Mouse (Mus musculus) heart, embryonic 12.5 days (tissue): ENCODE results near the gene Smo. TPM values are rescaled to one million over a fixed set of nuclear protein-coding genes. Genes with fewer than 3 reads are reported as not detected.

Experiments used
- ATAC-seq: fragments of 200-750 bp; cut with Nextera tagmentation; 2 replicates; pipeline ENCODE4 v1.8.0; 2017; ENCODE audit warnings: moderate TSS enrichment, moderate library complexity; ENCODE audit not compliant: insufficient number of reproducible peaks, low FRiP score
- H3K27ac ChIP-seq: fragments of 300-500 bp; sonication (generic); 2 replicates; pipeline ENCODE4 v1.5.1; 2016; ENCODE audit warnings: mild to moderate bottlenecking, moderate library complexity; ENCODE audit not compliant: poor library complexity, severe bottlenecking
- H3K27me3 ChIP-seq: fragments of 300-500 bp; sonication (generic); replicated peaks from 2 replicates; pipeline ENCODE4 v1.6.1; 2016; ENCODE audit warnings: mild to moderate bottlenecking, moderate library complexity
- H3K36me3 ChIP-seq: fragments of 300-500 bp; sonication (generic); 2 replicates; pipeline ENCODE4 v1.6.1; 2016; ENCODE audit warnings: mild to moderate bottlenecking, moderate library complexity
- H3K4me1 ChIP-seq: fragments of 300-500 bp; sonication (generic); replicated peaks from 2 replicates; pipeline ENCODE4 v1.6.1; 2016; ENCODE audit warnings: mild to moderate bottlenecking
- H3K4me2 ChIP-seq: fragments of 300-500 bp; sonication (generic); 2 replicates; pipeline ENCODE4 v1.6.1; 2016; ENCODE audit warnings: mild to moderate bottlenecking, moderate library complexity
- H3K4me3 ChIP-seq: fragments of 300-500 bp; sonication (generic); 2 replicates; pipeline ENCODE4 v1.5.1; 2016; ENCODE audit warnings: mild to moderate bottlenecking
- H3K9ac ChIP-seq: fragments of 300-500 bp; sonication (generic); 2 replicates; pipeline ENCODE4 v1.6.1; 2016; ENCODE audit warnings: mild to moderate bottlenecking, moderate library complexity
- H3K9me3 ChIP-seq: fragments of 300-500 bp; sonication (generic); replicated peaks from 2 replicates; pipeline ENCODE4 v1.6.1; 2016; ENCODE audit warnings: mild to moderate bottlenecking, moderate library complexity
- WGBS: fragments of 180-500 bp; shearing (Covaris S2); methylation state at CpG from one replicate; pipeline ENCODE4 v1.1.7; 2016; 5-methylcytosine and 5-hydroxymethylcytosine counted together
- polyA plus RNA-seq: library from polyadenylated mRNA; unstranded; fragments of >200 nt; fragmentation: Nextera tagmentation; extraction: Ambion mirVana; gene quantifications from 2 replicates; pipeline ENCODE4 v1.2.1, GENCODE M21; 2016

The Smo gene
- polyA plus RNA-seq, 1 experiment from 2014 or later, result 26.4 TPM

GRCm38 (mm10) chr6:29702126-29702525 lies 33.2 kb upstream of the Smo start:
- peaks cover 10% of the 10 kb centered on the region; the same call in 1 of the 2 replicates for H3K4me1 ChIP-seq
- 76% methylated on average over 3 of the region's 3 CpGs for WGBS
- H3K36me3 ChIP-seq, result no peaks in the 10 kb centered on the region
- H3K27me3 ChIP-seq, result peaks cover 1% of the 10 kb centered on the region
- H3K27ac ChIP-seq, result no peak overlapping the region
- H3K4me2 ChIP-seq, result 0 out of 2 replicates have a peak overlapping the region, but pooled peaks have one; percentile 27
- H3K9me3 ChIP-seq, result no peaks in the 10 kb centered on the region
- no peak overlapping the region for H3K9ac ChIP-seq
- no peak overlapping the region for H3K4me3 ChIP-seq
- ATAC-seq, result no peak

GRCm38 (mm10) chr6:29704143-29704542 lies 31.2 kb upstream of the Smo start:
- Histone ChIP-seq H3K36me3 (no peaks in the 10 kb centered on the region), H3K27ac (no peak overlapping the region), H3K4me2 (no peak overlapping the region), H3K4me1 (peaks cover 15% of the 10 kb centered on the region), H3K27me3 (no peaks in the 10 kb centered on the region; the same call in 1 of the 2 replicates), H3K9ac (no peak overlapping the region), H3K9me3 (no peaks in the 10 kb centered on the region), H3K4me3 (no peak overlapping the region)
- no peak for ATAC-seq
- WGBS, result 78% methylated on average over 5 of the region's 5 CpGs

GRCm38 (mm10) chr6:29707902-29708301 lies 27.4 kb upstream of the Smo start:
- H3K27me3 ChIP-seq, result peaks cover 12% of the 10 kb centered on the region
- 21% methylated on average over 2 of the region's 2 CpGs for WGBS
- H3K4me3 ChIP-seq, result no peak overlapping the region
- H3K4me2 ChIP-seq, result no peak overlapping the region
- H3K27ac ChIP-seq, result no peak overlapping the region
- no peaks in the 10 kb centered on the region for H3K9me3 ChIP-seq
- H3K36me3 ChIP-seq, result no peaks in the 10 kb centered on the region
- H3K9ac ChIP-seq, result no peak overlapping the region
- no peak for ATAC-seq
- H3K4me1 ChIP-seq, result peaks cover 15% of the 10 kb centered on the region

- Histone ChIP-seq H3K36me3 (no peaks in the 10 kb centered on the region), H3K27ac (no peak overlapping the region), H3K4me1 (peaks cover 13% of the 10 kb centered on the region), H3K9ac (no peak overlapping the region), H3K4me3 (no peak overlapping the region), H3K4me2 (no peak overlapping the region), H3K27me3 (peaks cover 12% of the 10 kb centered on the region; the same call in 1 of the 2 replicates), H3K9me3 (no peaks in the 10 kb centered on the region)
- ATAC-seq, result no peak
- WGBS, result 73% methylated on average over 3 of the region's 3 CpGs
Observed at GRCm38 (mm10) chr6:29711318-29711717, 24.0 kb upstream of the Smo start.

- H3K9me3 ChIP-seq, result no peaks in the 10 kb centered on the region
- no peak overlapping the region for H3K27ac ChIP-seq
- 34% methylated on average over 3 of the region's 3 CpGs for WGBS
- peaks cover 9% of the 10 kb centered on the region for H3K4me1 ChIP-seq
- ATAC-seq, result peak; percentile 36; the same call in 1 of the 2 replicates
- no peaks in the 10 kb centered on the region for H3K36me3 ChIP-seq
- H3K27me3 ChIP-seq, result peaks cover 17% of the 10 kb centered on the region
- H3K9ac ChIP-seq, result no peak overlapping the region
- no peak overlapping the region for H3K4me2 ChIP-seq
- H3K4me3 ChIP-seq, result no peak overlapping the region
Observed at GRCm38 (mm10) chr6:29712011-29712584, 23.2 kb upstream of the Smo start.

GRCm38 (mm10) chr6:29716624-29717365 lies 18.5 kb upstream of the Smo start:
- no peak for ATAC-seq
- no peak overlapping the region for H3K4me2 ChIP-seq
- no peak overlapping the region for H3K4me3 ChIP-seq
- H3K27me3 ChIP-seq, result peaks cover 29% of the 10 kb centered on the region
- H3K4me1 ChIP-seq, result peaks cover 14% of the 10 kb centered on the region
- H3K36me3 ChIP-seq, result no peaks in the 10 kb centered on the region
- no peaks in the 10 kb centered on the region for H3K9me3 ChIP-seq
- H3K9ac ChIP-seq, result no peak overlapping the region
- no peak overlapping the region for H3K27ac ChIP-seq
- 58% methylated on average over 10 of the region's 10 CpGs for WGBS

GRCm38 (mm10) chr6:29717541-29717940 lies 17.8 kb upstream of the Smo start:
- no peak for ATAC-seq
- Histone ChIP-seq H3K9me3 (no peaks in the 10 kb centered on the region), H3K27me3 (peaks cover 30% of the 10 kb centered on the region), H3K4me2 (peak overlapping the region; percentile 84; the same call in 1 of the 2 replicates), H3K4me3 (no peak overlapping the region), H3K36me3 (no peaks in the 10 kb centered on the region), H3K9ac (no peak overlapping the region), H3K4me1 (peaks cover 14% of the 10 kb centered on the region), H3K27ac (no peak overlapping the region)
- WGBS, result 59% methylated on average over 10 of the region's 10 CpGs

GRCm38 (mm10) chr6:29717952-29718521 lies 17.3 kb upstream of the Smo start:
- WGBS, result 29% methylated on average over 14 of the region's 14 CpGs
- Histone ChIP-seq H3K9me3 (no peaks in the 10 kb centered on the region), H3K9ac (no peak overlapping the region), H3K27me3 (peaks cover 30% of the 10 kb centered on the region), H3K4me1 (peaks cover 14% of the 10 kb centered on the region), H3K4me3 (peak overlapping the region; percentile 1; the same call in 1 of the 2 replicates), H3K4me2 (peak overlapping the region; percentile 84), H3K27ac (no peak overlapping the region), H3K36me3 (no peaks in the 10 kb centered on the region)
- peak; percentile 36; the same call in 1 of the 2 replicates for ATAC-seq

- Histone ChIP-seq H3K4me1 (peaks cover 14% of the 10 kb centered on the region), H3K27me3 (peaks cover 30% of the 10 kb centered on the region), H3K27ac (no peak overlapping the region), H3K9ac (peak overlapping the region; percentile 67), H3K4me3 (peak overlapping the region; percentile 56), H3K36me3 (no peaks in the 10 kb centered on the region), H3K4me2 (peak overlapping the region; percentile 84), H3K9me3 (no peaks in the 10 kb centered on the region)
- 7% methylated on average over 15 of the region's 15 CpGs for WGBS
- peak; percentile 58; the same call in 1 of the 2 replicates for ATAC-seq
Observed at GRCm38 (mm10) chr6:29718894-29719329, 16.4 kb upstream of the Smo start.

- Histone ChIP-seq H3K4me2 (no peak overlapping the region), H3K9me3 (no peaks in the 10 kb centered on the region), H3K36me3 (no peaks in the 10 kb centered on the region), H3K27me3 (peaks cover 25% of the 10 kb centered on the region), H3K4me1 (peaks cover 14% of the 10 kb centered on the region), H3K4me3 (no peak overlapping the region), H3K27ac (no peak overlapping the region), H3K9ac (no peak overlapping the region)
- ATAC-seq, result no peak
- 54% methylated on average over 2 of the region's 2 CpGs for WGBS
Observed at GRCm38 (mm10) chr6:29721890-29722289, 13.4 kb upstream of the Smo start.

GRCm38 (mm10) chr6:29726576-29727200 lies 8.6 kb upstream of the Smo start:
- H3K4me1 ChIP-seq, result no peaks in the 10 kb centered on the region
- 0 out of 2 replicates have a peak, but pooled peaks cover 6% of the 10 kb centered on the region for H3K27me3 ChIP-seq
- no peak overlapping the region for H3K9ac ChIP-seq
- H3K36me3 ChIP-seq, result no peaks in the 10 kb centered on the region
- ATAC-seq, result no peak
- no peak overlapping the region for H3K4me3 ChIP-seq
- no peak overlapping the region for H3K27ac ChIP-seq
- no peak overlapping the region for H3K4me2 ChIP-seq
- 76% methylated on average over 1 of the region's 1 CpGs for WGBS
- H3K9me3 ChIP-seq, result no peaks in the 10 kb centered on the region
